Mouse (Mus musculus) bone marrow macrophage, adult 2 months (primary cell): Measurements from ENCODE around the gene Cyp2j6.

Experiments used
- CTCF ChIP-seq: IDR thresholded peaks from 2 replicates; pipeline ENCODE4 v1.5.1; 2012; ENCODE audit warnings: low read depth, mild to moderate bottlenecking, low read length, moderate library complexity
- POLR2A ChIP-seq: IDR thresholded peaks from 2 replicates; pipeline ENCODE4 v1.6.1; 2012; ENCODE audit warnings: mild to moderate bottlenecking, low read depth, low read length, borderline replicate concordance

- TF ChIP-seq CTCF (no peak), POLR2A (no peak)
Observed at GRCm38 (mm10) chr4:96560464-96560863, 7.0 kb upstream of the Cyp2j6 start.
